Mouse (Mus musculus) gastrocnemius, postnatal 14 days (tissue): ENCODE results near the gene Tet3. TPM values are rescaled to one million over a fixed set of nuclear protein-coding genes. Genes with fewer than 3 reads are reported as not detected.

Experiments
- DNase-seq: peaks from one replicate; pipeline ENCODE4 v3.0.0; 2021; ENCODE audit warnings: mixed read lengths
- intact Hi-C: fragments of 180-260 bp; cut with DNase I; formaldehyde crosslinking; loops from one replicate; pipeline ENCODE4 v1.15.1; 2025; ENCODE audit warnings: low total_unique reads
- total RNA-seq, 2 experiments: library from RNA; stranded (reverse); gene quantifications; 2 replicates each; pipeline ENCODE4 v1.2.3; 2021

The Tet3 gene
- total RNA-seq, 2 experiments from 2014 or later: 30.4 to 36.7 TPM

DNA sequence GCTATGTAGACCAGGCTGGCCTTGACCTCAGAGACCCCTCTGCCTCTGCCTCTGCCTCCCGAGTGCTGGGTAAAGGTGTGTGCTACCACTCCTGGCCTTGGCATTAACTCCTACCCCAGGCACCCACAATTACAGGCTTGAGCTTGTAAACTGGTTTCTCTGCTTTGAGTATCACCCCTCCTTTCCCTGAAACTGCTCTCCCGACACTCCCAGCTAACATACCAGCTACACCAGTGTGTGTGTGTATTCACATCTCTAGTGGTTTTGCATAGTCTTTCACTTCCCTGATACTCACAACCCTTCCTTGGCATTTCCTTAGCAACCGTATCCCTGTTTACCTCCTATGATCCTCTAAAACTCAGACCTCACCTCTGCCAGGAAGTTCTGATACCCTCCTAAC is 59.1 kb downstream of the Tet3 start:
- no peak for DNase-seq
- intact Hi-C loops: no loop called here

GRCm38 (mm10) chr6:83397728-83398127 is 61.2 kb downstream of the Tet3 start:
- intact Hi-C loops: no loop called here
- no peak for DNase-seq

DNA sequence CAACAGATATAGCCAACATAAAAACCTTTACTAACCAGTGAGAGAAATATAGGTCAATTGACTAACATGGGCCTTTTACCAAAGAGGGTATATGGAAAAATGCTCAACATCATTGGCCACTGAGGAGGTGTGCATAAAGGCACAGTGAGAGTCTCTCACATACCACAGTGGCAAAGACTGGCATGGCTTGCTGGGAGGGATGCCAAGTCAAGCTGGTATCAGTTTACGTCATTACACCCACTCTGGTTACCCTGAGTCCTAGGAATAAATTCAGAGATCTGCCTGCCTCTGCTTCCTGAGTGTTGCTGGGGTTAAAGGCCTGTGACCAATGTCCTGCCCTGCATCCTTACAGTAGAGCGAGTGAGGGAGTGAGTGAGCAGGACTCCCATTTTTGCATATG is 62.2 kb downstream of the Tet3 start:
- intact Hi-C loops: no loop called here
- DNase-seq: no peak

GRCm38 (mm10) chr6:83395544-83396229 is 63.2 kb downstream of the Tet3 start:
- intact Hi-C loops: no loop called here
- no peak for DNase-seq

GRCm38 (mm10) chr6:83394122-83394521 is 64.8 kb downstream of the Tet3 start:
- intact Hi-C loops: no loop called here
- DNase-seq: no peak

DNA sequence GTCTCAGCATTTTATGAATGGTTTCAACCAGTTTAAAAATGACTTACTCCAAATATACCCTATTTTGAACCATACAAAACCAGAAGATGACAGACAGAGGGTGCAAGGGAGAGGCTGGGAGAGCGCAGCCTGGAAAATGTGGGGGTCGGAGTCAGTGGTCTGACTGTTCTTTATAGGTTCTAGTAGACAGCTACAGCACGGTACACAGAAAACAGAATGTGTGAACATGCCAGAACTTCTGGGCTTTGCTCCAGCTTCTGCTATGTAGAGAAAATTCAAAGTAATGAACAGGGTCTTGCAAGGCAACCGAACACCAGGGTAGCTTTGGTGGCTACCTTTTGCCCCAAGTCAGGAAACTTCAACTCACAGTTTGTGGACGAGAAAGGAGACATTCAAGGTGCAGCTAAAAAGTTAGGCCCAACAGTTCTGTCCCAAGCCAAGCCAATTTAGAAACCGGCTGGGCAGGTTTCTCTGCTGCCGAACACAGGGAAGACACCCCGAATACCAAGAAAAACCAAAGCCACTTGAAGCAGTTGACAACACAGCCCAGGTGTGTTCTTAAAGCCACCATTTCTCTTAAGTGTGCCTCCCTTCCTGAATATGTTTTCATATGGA is 66.6 kb downstream of the Tet3 start:
- no peak for DNase-seq
- intact Hi-C loops: no loop called here

- DNase-seq: no peak
- intact Hi-C loops: no loop called here
Measured at GRCm38 (mm10) chr6:83385569-83386090, 73.3 kb downstream of the Tet3 start.

DNA sequence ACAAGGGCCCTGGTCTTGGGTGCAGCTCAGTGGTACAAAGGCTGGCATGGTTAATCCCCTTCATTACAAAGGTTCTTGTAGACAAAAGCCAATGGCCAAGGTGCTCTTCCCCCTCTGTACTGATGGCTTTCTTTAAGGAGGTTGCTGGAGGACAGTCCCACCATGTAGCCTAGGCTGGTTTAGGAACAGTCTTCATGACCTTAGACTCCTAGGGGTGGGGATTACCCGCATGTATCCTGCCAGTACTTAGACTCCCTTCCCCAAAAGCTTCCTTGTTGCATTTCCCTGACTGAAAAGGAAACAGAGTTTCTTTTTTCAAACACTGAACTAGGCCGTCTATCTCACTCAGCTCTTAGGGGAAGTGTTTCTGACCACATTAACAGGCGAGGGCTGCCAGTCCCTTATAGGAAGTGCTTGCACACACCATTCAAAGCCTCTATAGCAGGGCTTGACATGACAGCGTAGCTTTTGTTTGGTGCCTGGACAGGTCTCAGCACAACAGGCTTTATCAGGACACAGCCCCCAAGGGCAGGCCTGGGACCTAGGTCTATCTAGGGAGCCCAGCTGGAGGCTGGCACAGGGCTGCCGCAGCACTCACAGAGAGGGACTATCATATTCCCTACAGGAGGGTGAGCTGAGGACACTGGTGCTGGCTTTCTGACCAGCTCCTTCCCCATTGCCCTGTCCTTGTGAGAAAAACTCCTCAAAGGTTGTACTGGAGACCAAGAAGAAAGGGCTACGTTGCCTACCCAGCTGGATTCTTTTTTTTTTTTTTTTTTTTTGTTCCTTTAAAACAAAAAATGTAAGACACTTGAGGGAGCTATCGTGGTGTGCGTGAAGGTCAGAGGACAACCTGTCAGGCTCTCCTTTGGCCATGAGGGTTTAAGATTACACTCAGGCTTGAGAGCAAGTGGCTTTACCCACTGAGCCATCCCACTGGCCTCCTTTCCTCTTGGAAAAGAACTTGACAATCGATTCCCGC is 77.1 kb downstream of the Tet3 start:
- intact Hi-C loops: no loop called here

GRCm38 (mm10) chr6:83373704-83374300 is 85.1 kb downstream of the Tet3 start:
- no peak for DNase-seq
- intact Hi-C loops: no loop called here

More for the DNA sequence above, 77.1 kb downstream of the Tet3 start:
- peak; percentile 63 for DNase-seq

DNA sequence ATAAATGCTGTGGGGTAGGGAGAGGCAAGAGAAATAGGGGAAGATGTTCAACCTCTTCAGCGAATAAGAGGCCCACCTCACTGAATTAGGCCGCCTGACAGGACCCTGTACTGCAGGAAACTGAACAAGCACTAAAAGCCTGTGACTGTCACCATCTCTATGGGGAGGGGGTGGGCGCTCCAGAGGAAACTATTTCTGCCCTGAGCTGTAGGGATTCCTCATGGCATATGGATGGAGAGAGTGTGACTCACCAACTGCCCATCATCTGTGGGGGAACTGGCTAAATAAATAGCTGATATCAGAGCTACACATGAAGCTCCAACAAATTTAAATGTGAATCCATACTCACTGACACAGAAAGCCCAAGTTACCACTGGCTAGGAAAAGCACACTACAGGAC is 87.5 kb downstream of the Tet3 start:
- no peak for DNase-seq
- intact Hi-C loops: no loop called here

- intact Hi-C loops: no loop called here
- DNase-seq: no peak
Measured at GRCm38 (mm10) chr6:83370316-83370965, 88.4 kb downstream of the Tet3 start.

DNA sequence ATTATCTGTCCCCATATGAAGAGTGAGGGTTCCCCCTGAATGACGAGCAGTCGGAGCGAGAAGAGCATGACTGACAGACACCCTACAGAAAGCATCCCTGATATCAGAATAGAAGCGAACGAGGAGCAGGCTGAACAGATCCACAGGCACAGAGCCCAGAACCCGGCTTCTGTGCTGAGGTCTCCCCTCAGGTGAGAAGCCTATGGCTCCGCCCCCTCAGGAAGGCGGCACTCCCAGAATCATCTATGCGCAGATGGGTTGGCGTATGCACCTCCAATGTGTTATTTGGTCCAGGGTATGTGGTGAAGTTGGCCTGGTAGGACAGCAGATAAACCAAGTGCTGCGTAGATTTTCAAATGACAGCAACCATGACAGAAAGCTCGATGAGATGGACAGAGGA is 95.8 kb downstream of the Tet3 start:
- DNase-seq: no peak
- intact Hi-C loops: no loop called here

GRCm38 (mm10) chr6:83361523-83362248 is 97.2 kb downstream of the Tet3 start:
- intact Hi-C loops: no loop called here
- no peak for DNase-seq

DNA sequence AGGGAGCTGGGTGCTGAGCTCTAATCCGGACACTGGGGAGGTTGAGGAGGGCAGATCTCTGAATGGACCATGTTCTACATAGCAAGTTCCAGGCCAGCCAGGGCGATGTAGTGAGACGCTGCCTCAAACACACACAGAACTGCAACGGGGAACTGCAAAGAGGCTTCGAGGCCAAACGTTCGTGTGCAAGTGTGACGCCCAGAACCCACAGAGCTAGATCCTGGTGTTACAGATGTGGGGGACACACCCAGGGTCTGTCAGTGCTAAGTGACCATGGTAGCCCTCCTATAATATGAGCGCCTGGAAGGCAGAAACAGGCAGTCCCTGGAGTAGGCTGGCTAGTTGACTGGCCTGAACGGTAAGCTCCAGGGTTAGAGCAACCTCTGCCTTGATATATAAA is 101.4 kb downstream of the Tet3 start:
- intact Hi-C loops: loop anchor here (2.0 kb wide), 1 partner anchor 153 kb away; no protein-coding TSS in a partner anchor
- no peak for DNase-seq

DNA sequence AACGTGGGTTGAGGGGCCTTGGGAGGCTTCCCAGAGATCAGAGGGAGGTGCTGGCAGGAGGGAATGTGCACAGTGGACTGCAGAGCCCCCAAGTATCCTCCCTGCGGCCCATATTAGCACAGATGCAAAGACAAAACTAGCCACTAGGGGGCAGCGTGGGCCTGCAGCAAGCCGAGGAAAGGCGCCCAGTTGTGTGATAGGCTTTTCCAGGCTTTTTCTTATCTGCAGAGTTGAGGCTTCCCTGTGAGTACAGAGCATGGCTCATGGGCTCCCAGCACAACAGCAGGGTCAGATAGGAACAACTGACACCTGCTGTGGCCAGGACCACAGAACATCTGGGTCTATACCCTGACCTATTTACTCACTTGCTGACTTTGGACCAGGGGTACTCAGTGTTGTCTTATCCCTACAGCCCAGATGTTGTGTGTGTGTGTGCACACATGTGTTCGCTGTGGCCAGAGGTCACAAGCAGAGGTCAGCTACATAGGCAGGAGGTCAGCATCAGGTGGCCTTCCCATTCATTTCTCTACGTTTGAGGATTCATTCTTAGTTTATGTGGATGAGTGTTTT is 102.2 kb downstream of the Tet3 start:
- DNase-seq: peak; percentile 83

GRCm38 (mm10) chr6:83354856-83355781 is 103.8 kb downstream of the Tet3 start:
- intact Hi-C loops: no loop called here

More for the DNA sequence above, 102.2 kb downstream of the Tet3 start:
- intact Hi-C loops: loop anchor here (2.0 kb wide), 1 partner anchor 154 kb away; no protein-coding TSS in a partner anchor

More at GRCm38 (mm10) chr6:83354856-83355781, 103.8 kb downstream of the Tet3 start:
- no peak for DNase-seq
